Mouse (Mus musculus): ENCODE data around the gene Morn1.

- TF ChIP-seq POLR2A (IDR thresholded peaks at IDR 0.05; ENCODE audit: low read depth, low read length) (no peak), CTCF (IDR thresholded peaks at IDR 0.05; ENCODE audit: borderline replicate concordance, insufficient read depth, low read length) (no peak)
These were observed 12.2 kb downstream of the Morn1 start for GRCm38 (mm10) chr4:155098572-155098971.
